Mouse (Mus musculus) spleen, adult 12 weeks (tissue): ENCODE data around the gene Atf1.
"Not testable (repeated sequence)": the region's sequence is repeated elsewhere in the genome, so short reads cannot be mapped to it uniquely, and the experiment has no call there.

Experiments
- DNase-seq: peaks from one replicate; pipeline ENCODE4 v3.0.0; 2022; ENCODE audit warnings: low spot score

Gene Atf1

GRCm38 (mm10) chr15:100258646-100259425, 31.2 kb downstream of the Atf1 start:
- no peak for DNase-seq

GRCm38 (mm10) chr15:100260351-100260750, 32.7 kb downstream of the Atf1 start:
- DNase-seq: not testable (repeated sequence)

- DNase-seq: no peak
These were observed 35.8 kb downstream of the Atf1 start for GRCm38 (mm10) chr15:100263246-100263905.

- no peak for DNase-seq
These were observed 38.1 kb downstream of the Atf1 start for GRCm38 (mm10) chr15:100265586-100266325.

GRCm38 (mm10) chr15:100268916-100269315, 41.3 kb downstream of the Atf1 start:
- no peak for DNase-seq

GRCm38 (mm10) chr15:100269776-100270175, 42.2 kb downstream of the Atf1 start:
- no peak for DNase-seq

GRCm38 (mm10) chr15:100270609-100271008, 43.0 kb downstream of the Atf1 start:
- DNase-seq: not testable (repeated sequence)

GRCm38 (mm10) chr15:100271411-100271810, 43.8 kb downstream of the Atf1 start:
- DNase-seq: no peak

- not testable (repeated sequence) for DNase-seq
These were observed 46.2 kb downstream of the Atf1 start for GRCm38 (mm10) chr15:100273791-100274308.

- no peak for DNase-seq
These were observed 47.4 kb downstream of the Atf1 start for GRCm38 (mm10) chr15:100274790-100275559.

- no peak for DNase-seq
These were observed 48.8 kb downstream of the Atf1 start for GRCm38 (mm10) chr15:100276403-100276802.

GRCm38 (mm10) chr15:100277586-100277985, 50.0 kb downstream of the Atf1 start:
- DNase-seq: no peak

- DNase-seq: no peak
These were observed 53.0 kb downstream of the Atf1 start, which contains the start of gene Tmprss12 for GRCm38 (mm10) chr15:100280626-100281025. TSS of gene Tmprss12 (plus strand) at chr15:100280837.

GRCm38 (mm10) chr15:100288980-100289379, 61.4 kb downstream of the Atf1 start:
- no peak for DNase-seq

GRCm38 (mm10) chr15:100290858-100291257, 63.2 kb downstream of the Atf1 start:
- DNase-seq: no peak

- no peak for DNase-seq
These were observed 64.7 kb downstream of the Atf1 start for GRCm38 (mm10) chr15:100292326-100292725.

GRCm38 (mm10) chr15:100297856-100298255, 70.2 kb downstream of the Atf1 start:
- DNase-seq: no peak

- no peak for DNase-seq
These were observed 72.9 kb downstream of the Atf1 start for GRCm38 (mm10) chr15:100300499-100300898.

- no peak for DNase-seq
These were observed 73.9 kb downstream of the Atf1 start for GRCm38 (mm10) chr15:100301556-100301955.

GRCm38 (mm10) chr15:100303428-100304018, 75.9 kb downstream of the Atf1 start:
- DNase-seq: no peak
